Mouse (Mus musculus): ENCODE results near the gene Tor3a. TPM values are rescaled to one million over a fixed set of nuclear protein-coding genes. Genes with fewer than 3 reads are reported as not detected.

Gene Tor3a
- polyA plus RNA-seq, 1 experiment from 2014 or later: 5.1 TPM

DNA sequence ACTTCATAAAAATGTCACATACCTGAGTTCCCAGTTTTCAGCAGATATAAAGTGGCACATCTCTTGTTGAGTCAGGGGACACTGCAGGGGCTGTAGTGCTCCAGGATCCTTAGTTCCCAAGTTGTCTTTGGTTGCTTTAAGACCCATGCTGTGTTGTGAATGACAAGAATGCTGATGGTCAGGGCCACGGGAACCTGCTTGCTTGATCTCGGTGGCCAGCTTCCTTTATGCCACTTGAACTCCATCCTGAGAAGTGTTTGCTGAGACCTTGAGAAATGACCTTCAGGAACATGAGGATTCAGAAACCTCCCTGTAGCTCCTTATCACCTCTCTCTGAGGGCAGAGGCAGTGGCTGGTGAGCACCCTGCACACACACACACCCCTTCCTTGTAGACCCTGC, 25.5 kb downstream of the Tor3a start:
- WGBS: 23% methylated on average over 2 of the region's 2 CpGs
- H3K4me3 ChIP-seq: no peak overlapping the region
- no peak overlapping the region for H3K9ac ChIP-seq
- H3K9me3 ChIP-seq: no peaks in the 10 kb centered on the region
- no peak for ATAC-seq (ENCODE audit: extremely low read depth, insufficient number of reproducible peaks, low FRiP score, low TSS enrichment)
- H3K27ac ChIP-seq (replicated peaks): no peak overlapping the region
- H3K4me1 ChIP-seq: peaks cover 13% of the 10 kb centered on the region
- peaks cover 32% of the 10 kb centered on the region for H3K36me3 ChIP-seq
- H3K4me2 ChIP-seq: no peak overlapping the region
- no peaks in the 10 kb centered on the region for H3K27me3 ChIP-seq (replicated peaks)

DNA sequence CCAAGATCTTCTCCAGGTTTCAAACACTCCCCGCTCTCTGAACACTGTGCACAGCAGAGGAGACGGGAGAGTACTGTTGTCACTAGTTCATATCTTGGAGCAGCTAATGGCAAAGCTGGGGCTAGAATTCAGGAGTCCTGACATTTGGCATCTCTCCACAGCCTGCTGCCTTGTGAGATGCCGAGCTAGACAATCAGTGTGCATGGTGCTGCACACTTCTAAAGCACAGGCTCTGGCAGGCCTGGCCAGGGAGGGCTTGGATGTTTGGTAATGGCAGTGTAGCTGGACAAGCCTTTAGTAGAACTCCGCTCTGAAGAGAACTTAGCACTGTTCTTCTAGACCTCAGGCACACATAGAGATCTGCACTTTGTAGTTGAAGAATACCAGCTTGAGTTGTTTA, 28.2 kb downstream of the Tor3a start:
- H3K4me3 ChIP-seq: no peak overlapping the region
- H3K36me3 ChIP-seq: peaks cover 59% of the 10 kb centered on the region
- H3K27ac ChIP-seq (replicated peaks): no peak overlapping the region
- no peak overlapping the region for H3K9ac ChIP-seq
- H3K4me1 ChIP-seq: peaks cover 15% of the 10 kb centered on the region
- H3K27me3 ChIP-seq (replicated peaks): no peaks in the 10 kb centered on the region
- ATAC-seq (ENCODE audit: extremely low read depth, insufficient number of reproducible peaks, low FRiP score, low TSS enrichment): no peak
- 76% methylated on average over 4 of the region's 4 CpGs for WGBS
- H3K4me2 ChIP-seq: no peak overlapping the region
- H3K9me3 ChIP-seq: no peaks in the 10 kb centered on the region

DNA sequence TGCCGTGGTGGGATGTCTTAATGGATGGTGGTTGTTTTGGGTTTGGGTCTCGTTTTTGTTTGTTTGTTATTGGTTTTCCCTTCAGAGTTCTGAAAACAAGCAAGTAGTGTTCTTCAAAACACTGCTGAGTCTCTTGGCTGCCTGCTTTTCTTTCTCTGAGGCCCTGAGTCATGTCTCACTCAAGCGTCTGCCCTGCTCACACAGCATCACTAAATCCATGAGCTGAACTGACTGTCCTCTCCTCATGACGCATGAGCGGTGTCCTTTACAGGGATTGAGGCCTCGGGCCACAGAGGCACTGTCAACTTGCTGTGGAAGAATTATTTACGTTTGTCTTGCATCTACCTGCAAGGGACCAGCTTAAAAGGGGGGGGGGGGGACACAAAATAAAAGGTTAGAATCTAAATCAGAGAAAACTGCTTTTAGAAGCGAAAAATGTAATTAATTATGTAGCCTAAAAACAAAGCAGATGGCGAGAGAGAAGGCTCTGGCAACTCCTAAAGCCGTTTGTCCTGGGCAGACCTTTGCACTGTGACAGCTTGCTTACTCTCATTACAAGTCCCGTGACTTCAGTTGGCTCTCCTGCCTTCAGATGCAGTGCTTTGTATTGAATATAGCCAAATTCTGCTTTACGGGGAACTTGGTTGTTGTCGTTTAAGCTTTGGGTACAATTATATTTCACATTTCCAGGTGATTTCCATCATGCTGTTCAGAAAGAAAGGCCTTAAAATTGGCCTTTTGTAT, 29.2 kb downstream of the Tor3a start:
- H3K27ac ChIP-seq (replicated peaks): no peak overlapping the region
- no peak for ATAC-seq (ENCODE audit: extremely low read depth, insufficient number of reproducible peaks, low FRiP score, low TSS enrichment)
- H3K36me3 ChIP-seq: peaks cover 62% of the 10 kb centered on the region
- H3K9me3 ChIP-seq: no peaks in the 10 kb centered on the region
- H3K4me1 ChIP-seq: peaks cover 11% of the 10 kb centered on the region
- H3K27me3 ChIP-seq (replicated peaks): no peaks in the 10 kb centered on the region
- no peak overlapping the region for H3K9ac ChIP-seq
- 84% methylated on average over 13 of the region's 13 CpGs for WGBS
- no peak overlapping the region for H3K4me3 ChIP-seq
- no peak overlapping the region for H3K4me2 ChIP-seq

DNA sequence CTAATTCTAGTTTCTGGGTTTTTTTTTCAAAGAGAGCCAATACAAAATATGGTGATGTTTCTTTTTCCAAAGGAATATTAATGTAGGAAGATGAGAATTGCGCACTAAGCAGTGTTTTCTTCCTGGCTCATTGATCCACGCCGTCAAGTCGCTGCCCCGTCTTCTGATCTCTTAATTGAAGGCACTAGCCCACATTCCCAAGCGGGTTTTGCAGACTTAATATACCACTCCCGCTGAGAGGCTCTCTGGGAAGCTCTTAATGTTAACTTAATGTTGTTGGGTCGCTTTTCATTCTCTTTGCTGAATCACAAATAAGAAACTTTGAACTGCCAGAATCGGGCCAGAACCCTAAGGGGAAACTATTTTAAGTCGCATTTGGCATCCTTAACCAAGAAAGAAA, 30.1 kb downstream of the Tor3a start:
- ATAC-seq (ENCODE audit: extremely low read depth, insufficient number of reproducible peaks, low FRiP score, low TSS enrichment): no peak
- H3K36me3 ChIP-seq: peaks cover 69% of the 10 kb centered on the region
- no peaks in the 10 kb centered on the region for H3K27me3 ChIP-seq (replicated peaks)
- H3K4me3 ChIP-seq: no peak overlapping the region
- peaks cover 10% of the 10 kb centered on the region for H3K4me1 ChIP-seq
- no peaks in the 10 kb centered on the region for H3K9me3 ChIP-seq
- no peak overlapping the region for H3K27ac ChIP-seq (replicated peaks)
- 85% methylated on average over 10 of the region's 10 CpGs for WGBS
- no peak overlapping the region for H3K4me2 ChIP-seq
- no peak overlapping the region for H3K9ac ChIP-seq

DNA sequence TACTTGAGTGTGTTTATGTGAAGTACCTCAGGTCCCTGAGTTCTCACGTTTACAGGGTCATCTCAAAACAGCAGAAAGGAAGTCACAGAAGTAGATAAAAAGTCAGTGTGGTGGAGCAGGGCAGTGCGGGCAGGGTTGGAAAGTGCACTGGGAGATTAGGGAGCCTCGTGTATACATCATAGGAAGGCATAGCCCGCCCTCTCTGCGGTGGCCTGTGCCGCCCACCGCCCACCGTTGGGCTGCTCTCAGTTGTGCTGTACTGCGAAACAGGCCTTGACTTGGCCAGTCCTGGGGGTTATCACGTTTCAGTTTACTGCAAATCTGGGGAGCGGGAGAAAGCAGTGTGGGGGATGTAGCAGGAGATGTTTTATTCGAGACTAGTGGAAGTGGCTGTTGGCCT, 31.3 kb downstream of the Tor3a start:
- no peak overlapping the region for H3K27ac ChIP-seq (replicated peaks)
- H3K36me3 ChIP-seq: peaks cover 69% of the 10 kb centered on the region
- H3K9me3 ChIP-seq: no peaks in the 10 kb centered on the region
- H3K9ac ChIP-seq: no peak overlapping the region
- H3K4me3 ChIP-seq: no peak overlapping the region
- no peak for ATAC-seq (ENCODE audit: extremely low read depth, insufficient number of reproducible peaks, low FRiP score, low TSS enrichment)
- H3K4me1 ChIP-seq: 0 out of 2 replicates have a peak, but pooled peaks cover 2% of the 10 kb centered on the region
- H3K4me2 ChIP-seq: no peak overlapping the region
- 58% methylated on average over 12 of the region's 12 CpGs for WGBS
- no peaks in the 10 kb centered on the region for H3K27me3 ChIP-seq (replicated peaks)

DNA sequence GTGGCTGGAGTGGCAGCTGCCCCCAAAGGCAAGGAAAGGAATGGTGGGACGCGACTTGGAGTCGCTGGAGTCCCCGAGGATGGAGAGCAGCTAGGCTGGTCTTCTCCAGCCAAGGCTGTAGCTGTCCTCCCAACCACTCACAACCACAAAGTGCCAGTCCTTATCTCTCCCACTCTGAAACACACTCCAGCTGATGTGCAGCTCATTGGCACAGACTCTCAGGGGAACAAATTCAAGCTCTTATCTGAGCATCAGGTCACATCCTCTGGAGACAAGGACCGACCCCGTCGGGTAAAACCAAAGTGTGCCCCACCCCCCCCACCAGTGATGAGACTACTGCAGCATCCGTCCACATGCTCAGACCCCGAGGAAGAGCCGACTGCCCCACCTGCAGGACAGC, 32.3 kb downstream of the Tor3a start:
- Histone ChIP-seq H3K9ac (no peak overlapping the region), H3K9me3 (no peaks in the 10 kb centered on the region), H3K36me3 (peaks cover 77% of the 10 kb centered on the region), H3K27me3 (replicated peaks) (no peaks in the 10 kb centered on the region), H3K4me3 (no peak overlapping the region), H3K4me2 (no peak overlapping the region), H3K4me1 (0 out of 2 replicates have a peak, but pooled peaks cover 2% of the 10 kb centered on the region), H3K27ac (replicated peaks) (no peak overlapping the region)
- 57% methylated on average over 10 of the region's 10 CpGs for WGBS
- ATAC-seq (ENCODE audit: extremely low read depth, insufficient number of reproducible peaks, low FRiP score, low TSS enrichment): no peak

DNA sequence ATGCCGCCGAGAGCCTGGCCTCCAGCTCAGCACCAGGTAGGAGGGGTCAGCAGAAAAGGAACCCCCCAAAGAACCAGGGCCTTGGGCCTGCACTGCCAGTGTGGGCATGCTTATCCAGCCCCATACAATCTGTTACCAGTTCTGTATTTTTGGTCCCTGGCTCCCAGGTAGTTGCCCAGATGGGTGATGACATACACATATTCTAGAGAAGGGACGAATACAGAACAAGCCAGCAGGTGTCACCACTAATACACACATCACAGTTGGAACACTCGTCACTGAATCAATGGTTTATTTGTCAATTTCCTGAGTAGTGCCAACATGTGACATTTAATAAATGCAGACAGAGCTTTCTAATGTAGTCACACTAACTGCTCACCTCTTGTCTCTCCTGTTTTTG, 33.6 kb downstream of the Tor3a start:
- H3K9me3 ChIP-seq: no peaks in the 10 kb centered on the region
- 0 out of 2 replicates have a peak, but pooled peaks cover 2% of the 10 kb centered on the region for H3K4me1 ChIP-seq
- H3K9ac ChIP-seq: no peak overlapping the region
- peaks cover 83% of the 10 kb centered on the region for H3K36me3 ChIP-seq
- 74% methylated on average over 4 of the region's 4 CpGs for WGBS
- no peak overlapping the region for H3K4me3 ChIP-seq
- no peak for ATAC-seq (ENCODE audit: extremely low read depth, insufficient number of reproducible peaks, low FRiP score, low TSS enrichment)
- H3K27me3 ChIP-seq (replicated peaks): no peaks in the 10 kb centered on the region
- no peak overlapping the region for H3K27ac ChIP-seq (replicated peaks)
- no peak overlapping the region for H3K4me2 ChIP-seq

DNA sequence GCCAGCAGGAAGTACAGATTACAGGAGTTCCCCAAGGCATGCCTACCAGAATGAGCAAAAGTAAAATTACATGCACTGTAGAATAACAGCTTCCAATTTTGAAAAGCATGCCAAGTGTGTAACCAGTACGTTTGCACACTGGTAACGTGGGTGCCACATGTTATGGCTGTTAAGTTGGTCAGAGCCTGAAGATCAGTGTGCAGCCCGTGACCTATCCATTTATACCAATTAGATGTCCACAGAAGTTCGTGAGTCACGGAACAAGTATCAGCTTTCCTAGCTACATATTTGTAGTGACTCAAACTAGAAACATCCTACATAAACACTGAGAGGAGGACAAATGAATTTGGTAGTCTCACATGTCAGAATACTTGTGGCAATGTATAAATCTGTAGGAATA, 34.7 kb downstream of the Tor3a start:
- WGBS: 91% methylated on average over 5 of the region's 5 CpGs
- H3K36me3 ChIP-seq: peaks cover 83% of the 10 kb centered on the region
- H3K9ac ChIP-seq: no peak overlapping the region
- H3K4me3 ChIP-seq: no peak overlapping the region
- no peak overlapping the region for H3K4me2 ChIP-seq
- no peak for ATAC-seq (ENCODE audit: extremely low read depth, insufficient number of reproducible peaks, low FRiP score, low TSS enrichment)
- 0 out of 2 replicates have a peak, but pooled peaks cover 2% of the 10 kb centered on the region for H3K4me1 ChIP-seq
- no peak overlapping the region for H3K27ac ChIP-seq (replicated peaks)
- no peaks in the 10 kb centered on the region for H3K9me3 ChIP-seq
- no peaks in the 10 kb centered on the region for H3K27me3 ChIP-seq (replicated peaks)

DNA sequence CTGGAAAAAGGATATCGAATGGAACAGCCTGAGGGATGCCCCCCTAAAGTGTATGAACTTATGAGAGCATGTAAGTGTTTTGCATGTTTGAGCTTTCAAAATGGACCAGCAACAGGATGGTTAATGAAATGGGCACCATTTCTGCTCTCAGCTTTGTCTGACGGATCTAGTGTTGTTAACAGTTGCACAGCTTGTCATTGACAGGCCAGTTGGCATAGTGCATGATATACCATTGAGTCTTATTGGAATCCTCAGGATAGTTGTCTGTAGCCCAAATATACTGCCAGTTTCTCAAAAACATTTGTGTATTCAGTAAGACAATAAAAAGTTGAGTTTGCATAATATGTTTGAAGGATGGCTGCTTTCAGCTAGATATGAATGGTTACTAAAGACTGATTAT, 39.0 kb downstream of the Tor3a start:
- no peak overlapping the region for H3K9ac ChIP-seq
- H3K4me1 ChIP-seq: no peaks in the 10 kb centered on the region
- no peaks in the 10 kb centered on the region for H3K27me3 ChIP-seq (replicated peaks)
- 75% methylated on average over 2 of the region's 2 CpGs for WGBS
- peaks cover 3% of the 10 kb centered on the region for H3K9me3 ChIP-seq
- H3K4me3 ChIP-seq: no peak overlapping the region
- H3K36me3 ChIP-seq: peaks cover 86% of the 10 kb centered on the region
- H3K4me2 ChIP-seq: no peak overlapping the region
- H3K27ac ChIP-seq (replicated peaks): no peak overlapping the region
- ATAC-seq (ENCODE audit: extremely low read depth, insufficient number of reproducible peaks, low FRiP score, low TSS enrichment): no peak

DNA sequence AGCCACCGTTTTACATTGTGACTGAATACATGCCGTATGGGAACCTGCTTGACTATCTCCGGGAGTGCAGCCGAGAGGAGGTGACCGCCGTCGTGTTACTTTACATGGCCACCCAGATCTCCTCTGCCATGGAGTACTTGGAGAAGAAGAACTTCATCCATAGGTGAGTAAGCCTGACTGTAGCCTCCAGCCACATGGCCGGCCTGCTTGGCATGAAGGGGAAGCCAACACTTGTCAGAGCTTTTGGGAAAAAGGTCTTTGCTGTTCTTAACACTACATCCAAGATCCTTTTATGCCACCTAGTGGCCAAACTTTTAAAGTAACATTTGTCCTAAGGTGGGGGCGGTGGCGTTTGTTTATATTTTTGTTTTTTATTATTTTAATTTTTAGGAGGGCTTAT, 41.1 kb downstream of the Tor3a start:
- Histone ChIP-seq H3K27me3 (replicated peaks) (no peaks in the 10 kb centered on the region), H3K27ac (replicated peaks) (no peak overlapping the region), H3K36me3 (peaks cover 88% of the 10 kb centered on the region), H3K9me3 (peaks cover 3% of the 10 kb centered on the region), H3K9ac (no peak overlapping the region), H3K4me1 (no peaks in the 10 kb centered on the region), H3K4me3 (no peak overlapping the region), H3K4me2 (no peak overlapping the region)
- WGBS: 74% methylated on average over 10 of the region's 10 CpGs
- ATAC-seq (ENCODE audit: extremely low read depth, insufficient number of reproducible peaks, low FRiP score, low TSS enrichment): no peak

DNA sequence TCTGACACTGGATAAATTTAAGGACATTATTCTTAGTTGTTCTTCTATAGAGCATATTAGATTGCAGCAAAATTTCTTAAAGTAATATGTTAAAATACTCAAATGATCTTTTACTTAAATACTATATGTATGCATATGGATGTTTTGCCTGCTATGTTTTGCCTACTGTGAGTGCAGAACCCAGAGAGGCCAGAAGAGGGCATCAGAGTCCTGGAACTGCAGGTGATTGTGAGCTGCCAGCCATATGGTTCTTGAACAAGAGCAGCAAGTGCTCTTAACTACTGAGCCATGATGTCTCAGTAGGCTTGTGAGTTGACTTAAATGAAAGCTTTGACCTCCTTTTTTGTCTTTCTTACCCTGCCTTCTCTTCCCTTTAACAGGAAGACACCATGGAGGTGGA, 43.2 kb downstream of the Tor3a start:
- ATAC-seq (ENCODE audit: extremely low read depth, insufficient number of reproducible peaks, low FRiP score, low TSS enrichment): no peak
- no peaks in the 10 kb centered on the region for H3K27me3 ChIP-seq (replicated peaks)
- no peak overlapping the region for H3K4me2 ChIP-seq
- no peaks in the 10 kb centered on the region for H3K4me1 ChIP-seq
- H3K9ac ChIP-seq: no peak overlapping the region
- H3K4me3 ChIP-seq: no peak overlapping the region
- peaks cover 80% of the 10 kb centered on the region for H3K36me3 ChIP-seq
- peaks cover 3% of the 10 kb centered on the region for H3K9me3 ChIP-seq
- no peak overlapping the region for H3K27ac ChIP-seq (replicated peaks)

DNA sequence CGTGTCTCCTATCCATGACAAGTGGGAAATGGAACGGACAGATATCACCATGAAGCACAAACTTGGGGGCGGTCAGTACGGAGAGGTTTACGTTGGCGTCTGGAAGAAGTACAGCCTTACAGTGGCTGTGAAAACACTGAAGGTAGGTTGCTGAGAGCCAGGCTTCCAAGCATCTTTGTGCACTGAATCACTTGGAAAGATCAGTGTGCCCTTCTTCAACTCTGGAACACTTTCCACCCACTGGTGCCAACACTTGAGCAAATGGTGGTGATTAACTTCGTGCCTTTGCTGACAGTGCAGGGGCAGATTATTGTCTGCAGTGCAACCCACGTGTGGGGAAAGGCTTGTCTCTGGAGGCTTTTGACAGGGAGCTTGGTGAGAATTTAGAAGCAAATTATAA, 44.2 kb downstream of the Tor3a start:
- H3K9ac ChIP-seq: no peak overlapping the region
- H3K9me3 ChIP-seq: peaks cover 3% of the 10 kb centered on the region
- no peak overlapping the region for H3K4me3 ChIP-seq
- H3K4me2 ChIP-seq: no peak overlapping the region
- WGBS: 90% methylated on average over 8 of the region's 8 CpGs
- H3K36me3 ChIP-seq: peaks cover 81% of the 10 kb centered on the region
- H3K27ac ChIP-seq (replicated peaks): no peak overlapping the region
- no peak for ATAC-seq (ENCODE audit: extremely low read depth, insufficient number of reproducible peaks, low FRiP score, low TSS enrichment)
- H3K27me3 ChIP-seq (replicated peaks): no peaks in the 10 kb centered on the region
- H3K4me1 ChIP-seq: no peaks in the 10 kb centered on the region
